Mouse (Mus musculus) urinary bladder, postnatal 4 days (tissue): ENCODE results near the gene Olfr105-ps.

ENCODE experiments used
- DNase-seq, 2 experiments: peaks; one replicate each; pipeline ENCODE4 v3.0.0; 2021 to 2022; ENCODE audit warnings: low spot score in 2 of 2

Gene Olfr105-ps

DNA sequence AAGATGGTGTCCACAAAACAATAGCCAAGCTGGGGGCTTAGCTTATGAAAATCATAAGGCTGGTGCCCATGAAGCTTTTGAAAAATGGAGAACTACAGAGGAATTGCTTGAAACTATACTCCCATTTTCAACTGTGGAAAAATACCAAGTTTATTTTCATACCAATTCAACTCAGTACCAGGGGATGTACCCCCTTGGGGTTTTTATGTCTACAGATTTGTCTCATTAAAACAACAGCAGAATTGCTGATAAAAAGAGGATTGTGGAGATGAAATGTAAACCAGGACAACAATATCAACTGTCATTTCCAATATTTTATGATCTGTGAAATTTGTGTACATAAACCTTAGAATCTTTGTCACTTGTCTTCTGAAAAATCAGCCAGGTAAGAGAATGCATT lies at the start of gene Olfr105-ps:
TSS of gene Olfr105-ps (plus strand) at position 301 of the 400 bp plus-strand sequence.
- DNase-seq, result no peak

DNA sequence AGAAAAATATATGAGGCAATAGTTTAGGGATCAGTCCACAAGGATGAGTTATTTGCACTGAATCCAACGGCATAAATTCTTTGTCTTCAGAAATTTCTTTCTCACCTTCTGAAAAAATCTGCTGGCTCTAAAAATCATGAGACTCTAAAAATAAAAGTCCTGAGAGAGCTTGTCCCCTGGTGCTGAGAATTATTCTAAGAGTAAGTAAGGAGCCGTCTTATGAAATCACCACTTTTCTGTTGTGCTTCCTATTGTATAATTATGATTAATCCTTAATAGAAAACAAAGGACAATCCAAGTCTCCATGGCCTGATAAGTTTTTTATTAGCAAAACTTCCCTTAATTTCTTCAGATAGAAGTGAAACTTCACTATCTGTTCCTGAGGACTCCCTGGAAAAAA lies 39.2 kb upstream of the Olfr105-ps start, which contains the start of gene Olfr103:
TSS of gene Olfr103 (minus strand) at position 101 of the 400 bp plus-strand sequence.
- no peak for DNase-seq

DNA sequence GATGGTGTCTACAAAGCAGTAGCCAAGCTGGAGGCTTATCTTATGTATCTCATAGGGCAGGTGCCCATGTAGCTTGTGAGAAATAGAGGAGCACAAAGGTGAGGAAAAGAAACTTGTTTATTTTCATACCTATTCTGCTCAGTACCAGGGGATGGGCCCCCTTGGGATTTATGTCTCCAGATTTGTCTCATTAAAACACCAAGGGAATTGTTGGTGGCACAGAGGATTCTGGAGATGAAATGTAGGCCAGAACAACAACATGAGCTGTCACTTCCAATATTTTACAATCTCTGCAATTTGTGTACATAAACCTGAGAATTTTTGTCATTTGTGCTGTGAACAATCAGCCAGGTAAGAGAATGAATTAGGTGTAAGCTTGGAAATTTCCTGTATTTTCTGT lies 19.6 kb upstream of the Olfr105-ps start, which contains the start of gene Olfr104-ps:
TSS of gene Olfr104-ps (plus strand) at position 301 of the 400 bp plus-strand sequence.
- no peak for DNase-seq

DNA sequence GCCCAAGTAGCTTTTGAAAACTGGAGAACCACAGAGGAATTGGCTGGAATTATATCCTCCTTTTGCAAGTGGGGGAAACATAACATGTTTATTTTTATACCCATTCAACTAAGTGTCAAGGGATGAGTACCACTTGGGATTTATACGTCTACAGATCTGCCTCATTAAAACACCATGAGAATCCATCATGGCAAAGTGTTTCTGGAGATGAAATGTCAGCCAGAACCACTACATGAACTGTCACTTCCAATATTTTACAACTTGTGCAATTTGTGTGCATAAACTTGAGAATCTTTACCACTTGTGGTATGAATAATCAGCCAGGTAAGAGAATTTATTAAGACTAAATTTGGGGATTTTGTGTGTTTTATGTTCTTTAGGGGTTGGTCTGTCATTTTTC lies 11.3 kb downstream of the Olfr105-ps start, which contains the start of gene Olfr106-ps:
TSS of gene Olfr106-ps (plus strand) at position 301 of the 400 bp plus-strand sequence.
- no peak for DNase-seq

DNA sequence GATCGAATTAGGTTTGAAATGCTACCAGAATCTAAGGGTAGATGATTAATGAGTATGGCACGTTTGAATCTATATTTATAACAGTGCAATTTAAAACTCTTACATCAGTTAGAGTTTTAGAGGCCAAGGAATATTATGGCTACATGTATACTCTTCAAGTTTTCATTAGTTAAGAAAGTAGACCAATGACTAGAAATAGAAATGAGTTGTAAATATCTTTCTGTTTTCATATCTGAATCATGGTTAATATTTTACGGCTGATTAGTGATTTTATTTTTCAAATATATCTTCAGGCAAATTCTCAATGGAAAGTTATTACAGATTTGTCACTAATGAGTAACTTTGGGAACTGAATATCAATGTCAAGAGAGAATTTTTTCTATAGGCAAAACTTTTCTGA lies 20.1 kb downstream of the Olfr105-ps start, which contains the start of gene Olfr107:
TSS of gene Olfr107 (plus strand) at position 301 of the 400 bp plus-strand sequence.
- DNase-seq, result no peak

DNA sequence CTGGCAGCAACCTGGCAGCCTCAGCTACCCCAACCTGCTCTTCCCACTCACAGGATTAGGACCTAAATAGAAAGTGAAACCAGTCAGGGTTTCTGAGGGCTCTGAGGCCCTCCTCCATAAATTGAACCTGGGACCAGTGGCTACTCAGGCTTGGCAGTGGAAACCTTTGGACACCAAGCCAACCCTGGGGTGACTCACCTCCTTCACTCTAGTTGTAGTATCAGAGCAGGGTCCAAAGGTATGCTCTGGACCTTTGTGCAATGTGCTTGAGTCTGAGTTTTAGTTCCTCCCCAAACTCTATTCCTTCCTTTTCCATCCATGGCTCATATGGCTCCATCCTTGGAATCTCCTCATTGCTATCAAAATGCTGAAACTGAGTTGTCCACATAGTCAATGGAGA lies 34.5 kb downstream of the Olfr105-ps start:
- no peak for DNase-seq
